Mouse (Mus musculus) NIH3T3 (cell line): ENCODE results near the gene Muc1.

Experiments
- DNase-seq: peaks from one replicate; pipeline ENCODE4 v3.0.0-alpha.2; 2012; ENCODE audit warnings: low read depth

Gene Muc1

GRCm38 (mm10) chr3:89236516-89236915 lies 7.7 kb downstream of the Muc1 start:
- no peak for DNase-seq

GRCm38 (mm10) chr3:89237682-89238081 lies 8.8 kb downstream of the Muc1 start:
- DNase-seq = no peak

GRCm38 (mm10) chr3:89238494-89238893 lies 9.6 kb downstream of the Muc1 start:
- DNase-seq = no peak

GRCm38 (mm10) chr3:89242331-89242895 lies 13.6 kb downstream of the Muc1 start:
- peak; percentile 78 for DNase-seq

- peak; percentile 39 for DNase-seq
Measured at GRCm38 (mm10) chr3:89243609-89244008, 14.8 kb downstream of the Muc1 start.

- DNase-seq = peak; percentile 79
Measured at GRCm38 (mm10) chr3:89244158-89244981, 15.5 kb downstream of the Muc1 start.

GRCm38 (mm10) chr3:89244982-89245687 lies 16.3 kb downstream of the Muc1 start:
- peak; percentile 77 for DNase-seq

GRCm38 (mm10) chr3:89245688-89246171 lies 16.9 kb downstream of the Muc1 start, which contains the start of gene Krtcap2:
Gene Krtcap2 (plus strand): TSS chr3:89245966.
- DNase-seq = peak; percentile 86

- peak; percentile 95 for DNase-seq
Measured at GRCm38 (mm10) chr3:89246261-89247100, 17.6 kb downstream of the Muc1 start, which contains the start of gene Trim46. Gene Trim46 (minus strand): TSS chr3:89246309.

- no peak for DNase-seq
Measured at GRCm38 (mm10) chr3:89247466-89247865, 18.6 kb downstream of the Muc1 start.

GRCm38 (mm10) chr3:89250435-89251040 lies 21.7 kb downstream of the Muc1 start:
- DNase-seq = peak; percentile 76

GRCm38 (mm10) chr3:89251365-89251895 lies 22.6 kb downstream of the Muc1 start:
- no peak for DNase-seq

- no peak for DNase-seq
Measured at GRCm38 (mm10) chr3:89254994-89255393, 26.1 kb downstream of the Muc1 start.

GRCm38 (mm10) chr3:89256177-89256576 lies 27.3 kb downstream of the Muc1 start:
- peak; percentile 58 for DNase-seq

GRCm38 (mm10) chr3:89259076-89259475 lies 30.2 kb downstream of the Muc1 start, which contains the start of gene Dpm3:
Gene Dpm3 (plus strand): TSS chr3:89259358.
- DNase-seq = no peak

- DNase-seq = no peak
Measured at GRCm38 (mm10) chr3:89260211-89260610, 31.4 kb downstream of the Muc1 start.

GRCm38 (mm10) chr3:89262417-89262816 lies 33.6 kb downstream of the Muc1 start:
- no peak for DNase-seq

- peak; percentile 86 for DNase-seq
Measured at GRCm38 (mm10) chr3:89266439-89266893, 37.6 kb downstream of the Muc1 start.

GRCm38 (mm10) chr3:89268916-89269315 lies 40.1 kb downstream of the Muc1 start:
- DNase-seq = no peak

- DNase-seq = peak; percentile 86
Measured at GRCm38 (mm10) chr3:89270051-89270755, 41.3 kb downstream of the Muc1 start, which contains the start of gene Slc50a1. Gene Slc50a1 (minus strand): TSS chr3:89270570.
